Mouse (Mus musculus) lung, embryonic 14.5 days (tissue): ENCODE results near the gene Doc2b. TPM values are rescaled to one million over a fixed set of nuclear protein-coding genes. Genes with fewer than 3 reads are reported as not detected.

Experiments used
- ATAC-seq: fragments of 200-750 bp; cut with Nextera tagmentation; 2 replicates; pipeline ENCODE4 v1.8.0; 2017; ENCODE audit warnings: mild to moderate bottlenecking, moderate TSS enrichment, moderate library complexity; ENCODE audit not compliant: insufficient read depth
- DNase-seq: peaks from one replicate; pipeline ENCODE4 v3.0.0-alpha.2; 2015
- H3K27ac ChIP-seq: fragments of 300-500 bp; sonication (generic); 2 replicates; pipeline ENCODE4 v1.5.1; 2014; ENCODE audit warnings: low read depth, mild to moderate bottlenecking, moderate library complexity
- H3K27me3 ChIP-seq: fragments of 300-500 bp; sonication (generic); 2 replicates; pipeline ENCODE4 v1.6.1; 2014; ENCODE audit warnings: low read length, control low read depth; ENCODE audit not compliant: insufficient read depth
- H3K36me3 ChIP-seq: fragments of 300-500 bp; sonication (generic); 2 replicates; pipeline ENCODE4 v1.6.1; 2014; ENCODE audit warnings: control low read depth; ENCODE audit not compliant: insufficient read depth
- H3K4me1 ChIP-seq: fragments of 300-500 bp; sonication (generic); 2 replicates; pipeline ENCODE4 v1.6.1; 2014; ENCODE audit warnings: antibody characterized with exemption, control low read depth; ENCODE audit not compliant: insufficient read depth
- H3K4me2 ChIP-seq: fragments of 300-500 bp; sonication (generic); 2 replicates; pipeline ENCODE4 v1.6.1; 2014; ENCODE audit warnings: mild to moderate bottlenecking
- H3K4me3 ChIP-seq: fragments of 300-500 bp; sonication (generic); 2 replicates; pipeline ENCODE4 v1.5.1; 2014; ENCODE audit warnings: low read depth, low read length
- H3K9ac ChIP-seq: fragments of 300-500 bp; sonication (generic); 2 replicates; pipeline ENCODE4 v1.6.1; 2014
- H3K9me3 ChIP-seq: fragments of 300-500 bp; sonication (generic); 2 replicates; pipeline ENCODE4 v1.6.1; 2016; ENCODE audit warnings: low read depth, low read length, control low read depth
- CTCF ChIP-seq: IDR thresholded peaks from 2 replicates; pipeline ENCODE4 v1.5.1; 2016; ENCODE audit warnings: antibody characterized with exemption, low read depth
- WGBS: fragments of 180-500 bp; shearing (Covaris S2); extraction: QIAGEN DNeasy Blood & Tissue Kit; methylation state at CpG from one replicate; pipeline ENCODE4 v1.1.7; 2014; 5-methylcytosine and 5-hydroxymethylcytosine counted together
- polyA plus RNA-seq: library from polyadenylated mRNA; unstranded; fragments of >200 nt; fragmentation: Nextera tagmentation; extraction: Ambion mirVana; gene quantifications from 2 replicates; pipeline ENCODE4 v1.2.1, GENCODE M21; 2014

Gene Doc2b
- polyA plus RNA-seq, 1 experiment from 2014 or later: 1.1 TPM

DNA sequence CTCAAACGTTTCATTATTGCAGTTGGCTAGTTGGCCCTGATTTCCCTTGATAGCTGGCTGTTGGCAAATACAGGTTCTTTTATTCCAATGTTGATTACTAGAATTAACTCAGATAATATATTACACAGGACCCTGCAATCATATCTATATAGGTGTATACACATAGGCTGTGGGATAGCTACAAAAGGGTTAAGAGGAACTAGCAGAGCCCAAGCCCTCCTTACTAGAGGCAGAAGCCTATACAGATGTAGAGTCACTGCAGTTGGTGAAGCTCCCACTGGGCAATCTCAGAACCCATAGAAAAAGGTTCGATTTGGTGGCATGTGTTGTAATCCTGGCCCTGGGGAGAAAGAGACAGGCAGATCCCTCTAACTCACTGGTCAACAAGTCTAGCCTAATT lies 68.7 kb downstream of the Doc2b start:
- DNase-seq (no peak), ATAC-seq (no peak)
- Histone ChIP-seq H3K4me2 (no peak overlapping the region), H3K4me3 (no peak overlapping the region), H3K27me3 (no peaks in the 10 kb centered on the region), H3K27ac (no peak overlapping the region), H3K9me3 (no peaks in the 10 kb centered on the region), H3K4me1 (no peaks in the 10 kb centered on the region), H3K36me3 (no peaks in the 10 kb centered on the region), H3K9ac (no peak overlapping the region)
- no peak for TF ChIP-seq CTCF
- 67% methylated on average over 2 of the region's 2 CpGs for WGBS

GRCm38 (mm10) chr11:75722339-75722738 lies 73.5 kb downstream of the Doc2b start:
- H3K4me3 ChIP-seq: no peak overlapping the region
- WGBS: 37% methylated on average over 4 of the region's 4 CpGs
- TF ChIP-seq CTCF: no peak
- no peaks in the 10 kb centered on the region for H3K36me3 ChIP-seq
- H3K27ac ChIP-seq: no peak overlapping the region
- H3K4me2 ChIP-seq: no peak overlapping the region
- H3K9ac ChIP-seq: no peak overlapping the region
- no peaks in the 10 kb centered on the region for H3K9me3 ChIP-seq
- H3K27me3 ChIP-seq: no peaks in the 10 kb centered on the region
- no peak for DNase-seq
- no peaks in the 10 kb centered on the region for H3K4me1 ChIP-seq
- no peak for ATAC-seq

Other genes with a start within 250 kb of the Doc2b start
- gene Pitpna, start 208.0 kb downstream of the Doc2b start, polyA plus RNA-seq: 84.7 and 89.6 TPM in 2 replicates
- gene Inpp5k, start 165.1 kb downstream of the Doc2b start, polyA plus RNA-seq: 23.1 and 24.9 TPM in 2 replicates
- 52.3 and 56.5 TPM in 2 replicates for gene Myo1c, start 145.5 kb downstream of the Doc2b start, polyA plus RNA-seq
- gene Crk, start 116.8 kb downstream of the Doc2b start, polyA plus RNA-seq: 109 and 116 TPM in 2 replicates
- gene Ywhae, start 63.2 kb downstream of the Doc2b start, polyA plus RNA-seq: 1,066 and 1,071 TPM in 2 replicates
- gene Rph3al, start 142.4 kb upstream of the Doc2b start, polyA plus RNA-seq: 5.3 and 6.7 TPM in 2 replicates
- 1.6 and 2.2 TPM in 2 replicates for gene 1700016K19Rik, start 203.9 kb upstream of the Doc2b start, polyA plus RNA-seq
- 47.6 and 51.0 TPM in 2 replicates for gene Rflnb, start 231.7 kb upstream of the Doc2b start, polyA plus RNA-seq